Comparison of ENCODE assay signal across 9 mouse cellular contexts in genomic region chr9:45917041-45917934, GRCm38 (mm10). TPM values are rescaled to one million over a fixed set of nuclear protein-coding genes. Genes with fewer than 3 reads are reported as not detected.
DNase-seq lines count a peak whose midpoint lies in the region; ATAC-seq lines count a peak whose summit lies in the region.
"Had no signal": no experiment of that assay in that cellular context is flagged by ENCODE, and none has a peak within 500 bp of the region (broad histone marks: within the 10 kb centered on the region; RNA-seq: fewer than 3 reads in every experiment).

No protein-coding gene starts in this region.

- no peak for ATAC-seq in cerebellum, adult (ENCODE audit: insufficient number of reproducible peaks, low FRiP score, low TSS enrichment)
- ATAC-seq in midbrain, embryonic 16.5 days = peak; percentile 84

- H3K9me3 ChIP-seq in midbrain, embryonic 16.5 days (replicated peaks; ENCODE audit: control insufficient read depth, low read length, poor library complexity, severe bottlenecking) = no peaks in the 10 kb centered on the region

- peak; percentile 72 to 84 for DNase-seq in cerebellum, postnatal 10 days
- DNase-seq in urinary bladder, adult 2 months (ENCODE audit: low spot score) = peak; percentile 37
- no peak for DNase-seq in urinary bladder, postnatal 25 days (ENCODE audit: low spot score)
- peak; percentile 82 for DNase-seq in kidney, postnatal 14 days
- DNase-seq in urinary bladder, postnatal 4 days (ENCODE audit: low spot score in 2 of 2) = peak; percentile 69 to 72
- DNase-seq in spleen, postnatal 14 days (ENCODE audit: low spot score in 2 of 2) = no peak

- no peaks in the 10 kb centered on the region for H3K4me1 ChIP-seq in midbrain, embryonic 16.5 days (ENCODE audit: control insufficient read depth, insufficient read depth, low read length)

- H3K9ac ChIP-seq in midbrain, embryonic 16.5 days (ENCODE audit: low read depth, low read length) = no peak overlapping the region

- H3K36me3 ChIP-seq in midbrain, embryonic 16.5 days (ENCODE audit: control insufficient read depth, insufficient read depth, low read length) = peaks cover 43% of the 10 kb centered on the region

- 77% methylated on average over 5 of the region's 5 CpGs for WGBS in midbrain, embryonic 16.5 days

- no peak overlapping the region for H3K4me2 ChIP-seq in midbrain, embryonic 16.5 days (ENCODE audit: low read length)

- no peaks in the 10 kb centered on the region for H3K27me3 ChIP-seq in midbrain, embryonic 16.5 days (ENCODE audit: control insufficient read depth, insufficient read depth, low read depth, low read length)

- H3K27ac ChIP-seq in midbrain, embryonic 16.5 days (ENCODE audit: low read length) = 0 out of 2 replicates have a peak overlapping the region, but pooled peaks have one; percentile 29
- H3K27ac ChIP-seq: kidney, postnatal 0 days had no signal

- no peak overlapping the region for H3K4me3 ChIP-seq in midbrain, embryonic 16.5 days (ENCODE audit: low read depth, low read length)

RNA-seq across cellular contexts. Expression of gene Rnf214, which starts 10.6 kb away (rescaled TPM):
- 15.2 and 18.5 TPM in 2 replicates for polyA plus RNA-seq in urinary bladder, adult 2 months (2012; rRNA removed)
- 97.9 and 118 TPM in 2 replicates for polyA plus RNA-seq in midbrain, embryonic 16.5 days (2015; fragmentation: Nextera tagmentation; extraction: Ambion mirVana)

RNA-seq across cellular contexts. Expression of gene Pcsk7, which starts 11.0 kb away (rescaled TPM):
- polyA plus RNA-seq in urinary bladder, adult 2 months (2012; rRNA removed) = 22.0 and 22.4 TPM in 2 replicates
- polyA plus RNA-seq in midbrain, embryonic 16.5 days (2015; fragmentation: Nextera tagmentation; extraction: Ambion mirVana) = 22.6 and 25.4 TPM in 2 replicates

RNA-seq across cellular contexts. Expression of gene Tagln, which starts 18.6 kb away (rescaled TPM):
- polyA plus RNA-seq in urinary bladder, adult 2 months (2012; rRNA removed) = 8,790 and 9,672 TPM in 2 replicates
- polyA plus RNA-seq in midbrain, embryonic 16.5 days (2015; fragmentation: Nextera tagmentation; extraction: Ambion mirVana) = 3.1 and 5.5 TPM in 2 replicates

RNA-seq across cellular contexts. Expression of gene Sidt2, which starts 37.8 kb away (rescaled TPM):
- polyA plus RNA-seq in urinary bladder, adult 2 months (2012; rRNA removed) = 102 and 121 TPM in 2 replicates
- polyA plus RNA-seq in midbrain, embryonic 16.5 days (2015; fragmentation: Nextera tagmentation; extraction: Ambion mirVana) = 44.7 and 50.0 TPM in 2 replicates

Comparison
In these comparisons a context has a peak if more than half of its experiments do, and no peak if none do; other contexts are left out.
1. DNase-seq: peak in cerebellum, postnatal 10 days (2 of 2), urinary bladder, adult 2 months (single experiment), kidney, postnatal 14 days (single experiment) and urinary bladder, postnatal 4 days (2 of 2); none in urinary bladder, postnatal 25 days (single experiment) and spleen, postnatal 14 days (0 of 2).
2. RNA of gene Tagln, which starts 18.6 kb away (polyA plus RNA-seq): 8,790 to 9,672 TPM in urinary bladder, adult 2 months; 3.1 to 5.5 TPM in midbrain, embryonic 16.5 days; every median in the first group is over 1,000 times any median in the second.